Mouse (Mus musculus) testis, adult 2 months (tissue): ENCODE results near the gene Lrmda. TPM values are rescaled to one million over a fixed set of nuclear protein-coding genes. Genes with fewer than 3 reads are reported as not detected.

ENCODE experiments used
- H3K27ac ChIP-seq: fragments of 200-500 bp; 2 replicates; pipeline ENCODE4 v1.5.1; 2012; ENCODE audit warnings: low read depth, low read length; ENCODE audit not compliant: control insufficient read depth, insufficient read depth
- H3K27me3 ChIP-seq: fragments of 200-500 bp; 2 replicates; pipeline ENCODE4 v1.6.1; 2012; ENCODE audit warnings: mild to moderate bottlenecking, low read length, moderate library complexity; ENCODE audit not compliant: control insufficient read depth, insufficient read depth
- H3K36me3 ChIP-seq: fragments of 200-500 bp; 2 replicates; pipeline ENCODE4 v1.6.1; 2012; ENCODE audit warnings: mild to moderate bottlenecking, low read length; ENCODE audit not compliant: control insufficient read depth, insufficient read depth
- H3K4me1 ChIP-seq: fragments of 200-500 bp; 2 replicates; pipeline ENCODE4 v1.6.1; 2012; ENCODE audit warnings: low read length; ENCODE audit not compliant: control insufficient read depth, insufficient read depth
- H3K4me3 ChIP-seq: fragments of 200-500 bp; 2 replicates; pipeline ENCODE4 v1.5.1; 2012; ENCODE audit warnings: low read depth, mild to moderate bottlenecking, low read length, moderate library complexity, mixed read lengths; ENCODE audit not compliant: control insufficient read depth
- CTCF ChIP-seq: fragments of 200-500 bp; IDR thresholded peaks from 2 replicates; pipeline ENCODE4 v1.5.1; 2012; ENCODE audit warnings: low read depth, mild to moderate bottlenecking, inconsistent platforms, low read length, moderate library complexity; ENCODE audit not compliant: control insufficient read depth, insufficient read depth, insufficient replicate concordance
- POLR2A ChIP-seq: fragments of 200-500 bp; IDR thresholded peaks from 2 replicates; pipeline ENCODE4 v1.6.1; 2012; ENCODE audit warnings: low read depth, mild to moderate bottlenecking, inconsistent platforms, low read length, moderate library complexity; ENCODE audit not compliant: control insufficient read depth
- polyA plus RNA-seq: library from polyadenylated mRNA; depleted of rRNA; stranded (reverse); fragments of >200 nt; gene quantifications from 2 replicates; pipeline ENCODE4 v1.2.3, GENCODE M21; 2012

Gene Lrmda
- polyA plus RNA-seq, 1 experiment, result 2.1 TPM

DNA sequence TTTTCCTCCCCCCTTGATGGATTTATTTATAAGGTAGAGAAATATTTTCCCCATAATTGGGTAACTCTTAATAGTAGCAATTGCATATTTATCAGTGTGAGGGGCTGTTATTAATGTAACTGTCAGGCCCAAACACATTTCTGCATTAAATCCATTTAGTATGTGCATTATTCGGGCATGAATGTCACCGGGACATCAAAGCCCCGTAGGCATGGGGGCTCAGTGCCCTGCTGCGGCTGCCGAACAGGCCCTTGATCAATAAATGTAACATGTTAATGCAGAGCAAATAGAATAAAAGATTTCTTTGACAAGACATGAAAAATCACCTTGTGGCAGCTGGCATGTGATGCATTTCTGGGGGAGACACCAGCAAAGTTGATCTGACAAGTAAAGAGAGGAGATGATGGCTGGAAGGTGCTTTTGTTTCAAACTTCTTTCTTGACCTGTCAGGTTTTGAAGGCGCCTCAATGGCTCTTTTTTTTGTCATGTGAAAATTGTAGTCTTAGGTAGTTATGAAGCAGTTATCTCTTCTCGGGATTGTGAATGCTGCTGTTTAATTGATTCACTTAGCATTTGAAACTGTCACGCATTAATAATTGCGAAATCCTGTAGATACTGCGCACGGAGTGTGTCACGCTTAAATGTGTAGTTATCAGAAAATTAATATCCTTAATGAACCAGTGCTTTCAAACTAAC lies 17.4 kb downstream of the Lrmda start:
- no peaks in the 10 kb centered on the region for H3K27me3 ChIP-seq
- no peaks in the 10 kb centered on the region for H3K4me1 ChIP-seq
- no peak overlapping the region for H3K27ac ChIP-seq
- H3K36me3 ChIP-seq, result no peaks in the 10 kb centered on the region
- no peak for TF ChIP-seq CTCF
- no peak for TF ChIP-seq POLR2A
- H3K4me3 ChIP-seq, result no peak overlapping the region

DNA sequence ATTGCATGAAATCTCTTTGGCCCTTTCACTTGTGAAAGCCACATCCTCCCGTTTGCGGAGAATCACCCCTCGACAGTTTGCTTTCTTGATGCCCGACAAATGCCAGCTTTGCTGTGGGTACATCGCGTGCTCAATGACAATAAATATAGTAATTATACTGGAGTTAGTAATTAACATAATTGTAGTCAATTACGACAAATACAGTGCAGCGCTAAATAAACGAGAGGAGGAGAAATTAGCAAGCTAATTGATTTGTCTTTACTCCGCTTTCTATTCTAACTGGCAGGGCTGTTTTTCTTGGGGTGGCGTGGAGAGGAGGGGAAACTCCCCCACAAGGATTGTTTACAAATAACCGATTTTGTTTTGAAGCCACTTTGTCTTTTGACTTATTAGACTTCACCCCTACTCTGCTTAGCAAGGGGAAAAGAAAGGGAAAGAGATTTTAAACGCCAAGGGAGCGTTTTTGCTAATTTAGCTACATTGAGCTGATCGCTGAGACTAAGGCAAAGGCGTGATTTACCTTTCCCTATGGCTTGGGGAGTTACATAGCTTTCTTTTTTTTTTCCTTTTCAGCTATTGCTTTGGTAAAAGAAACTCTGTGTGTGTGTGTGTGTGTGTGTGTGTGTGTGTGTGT lies 18.1 kb downstream of the Lrmda start:
- H3K36me3 ChIP-seq, result no peaks in the 10 kb centered on the region
- H3K27ac ChIP-seq, result no peak overlapping the region
- H3K4me3 ChIP-seq, result no peak overlapping the region
- H3K4me1 ChIP-seq, result no peaks in the 10 kb centered on the region
- TF ChIP-seq CTCF (no peak), POLR2A (no peak)
- no peaks in the 10 kb centered on the region for H3K27me3 ChIP-seq

DNA sequence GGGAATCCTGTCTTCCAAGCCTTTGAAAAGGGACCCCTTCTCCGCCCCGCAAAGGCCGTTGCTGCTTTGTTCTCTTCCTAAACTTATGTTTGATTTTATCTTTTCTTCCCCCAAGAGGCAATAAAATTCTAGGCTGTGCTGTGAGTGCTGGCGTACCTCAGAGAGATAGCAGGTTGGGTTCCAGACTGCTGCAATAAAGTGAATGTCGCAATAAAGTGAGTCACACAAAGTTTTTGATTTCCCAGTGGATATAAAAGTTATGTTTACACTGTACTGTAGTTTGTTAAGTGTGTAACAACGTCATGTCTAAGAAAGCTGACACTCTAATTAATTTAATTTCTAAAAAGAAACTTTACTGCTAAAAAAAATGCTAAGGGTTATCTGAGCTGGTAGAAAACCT lies 22.6 kb downstream of the Lrmda start:
- H3K36me3 ChIP-seq, result no peaks in the 10 kb centered on the region
- TF ChIP-seq POLR2A (no peak), CTCF (no peak)
- no peak overlapping the region for H3K27ac ChIP-seq
- no peaks in the 10 kb centered on the region for H3K4me1 ChIP-seq
- no peak overlapping the region for H3K4me3 ChIP-seq
- no peaks in the 10 kb centered on the region for H3K27me3 ChIP-seq

- H3K36me3 ChIP-seq, result no peaks in the 10 kb centered on the region
- TF ChIP-seq POLR2A (no peak), CTCF (no peak)
- H3K27me3 ChIP-seq, result no peaks in the 10 kb centered on the region
These were observed 23.9 kb downstream of the Lrmda start for GRCm38 (mm10) chr14:22043420-22043819.

GRCm38 (mm10) chr14:22046262-22046856 lies 26.8 kb downstream of the Lrmda start:
- Histone ChIP-seq H3K27ac (no peak overlapping the region), H3K4me3 (no peak overlapping the region), H3K36me3 (no peaks in the 10 kb centered on the region), H3K4me1 (no peaks in the 10 kb centered on the region), H3K27me3 (no peaks in the 10 kb centered on the region)
- TF ChIP-seq POLR2A (no peak), CTCF (no peak)

More at GRCm38 (mm10) chr14:22043420-22043819, 23.9 kb downstream of the Lrmda start:
- Histone ChIP-seq H3K4me1 (no peaks in the 10 kb centered on the region), H3K27ac (no peak overlapping the region), H3K4me3 (no peak overlapping the region)

GRCm38 (mm10) chr14:22048068-22048899 lies 28.8 kb downstream of the Lrmda start:
- H3K27ac ChIP-seq, result no peak overlapping the region
- no peaks in the 10 kb centered on the region for H3K36me3 ChIP-seq
- no peaks in the 10 kb centered on the region for H3K4me1 ChIP-seq
- H3K4me3 ChIP-seq, result no peak overlapping the region
- TF ChIP-seq CTCF, result no peak
- no peak for TF ChIP-seq POLR2A
- H3K27me3 ChIP-seq, result no peaks in the 10 kb centered on the region

DNA sequence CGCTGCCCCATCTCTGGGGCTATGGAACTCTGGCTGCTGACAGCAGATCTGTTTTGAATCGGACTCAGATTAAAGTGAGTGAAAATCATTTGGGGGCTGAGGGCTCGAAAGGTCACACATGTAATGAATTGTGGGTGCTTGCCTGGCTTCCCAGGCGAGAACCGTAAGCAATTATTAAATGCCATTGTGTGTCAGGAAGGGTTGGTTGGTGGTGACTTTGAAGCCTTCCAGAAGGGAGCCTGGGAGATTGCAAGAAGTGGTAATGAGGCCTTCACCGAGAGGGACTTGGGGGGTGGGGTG lies 29.3 kb downstream of the Lrmda start:
- Histone ChIP-seq H3K36me3 (no peaks in the 10 kb centered on the region), H3K4me1 (no peaks in the 10 kb centered on the region), H3K4me3 (no peak overlapping the region), H3K27ac (no peak overlapping the region), H3K27me3 (no peaks in the 10 kb centered on the region)
- TF ChIP-seq POLR2A (no peak), CTCF (no peak)
